17 mouse cellular contexts compared by ENCODE assay signal in genomic region chr15:101082236-101082635, GRCm38 (mm10). TPM values are rescaled to one million over a fixed set of nuclear protein-coding genes. Genes with fewer than 3 reads are reported as not detected.
A peak's percentile ranks its signal among the peaks of the same experiment; 100 is the strongest.
DNase-seq lines count a peak whose midpoint lies in the region; ATAC-seq and TF ChIP-seq lines count a peak whose summit lies in the region.
"Had no signal": no experiment of that assay in that cellular context is flagged by ENCODE, and none has a peak within 500 bp of the region (broad histone marks: within the 10 kb centered on the region; RNA-seq: fewer than 3 reads in every experiment).

No protein-coding gene starts in this region.

- intact Hi-C loops in left cerebral cortex, postnatal 25 days (cut with DNase I): no loop called here

- H3K27ac ChIP-seq in lung, embryonic 14.5 days (ENCODE audit: low read depth): no peak overlapping the region
- H3K27ac ChIP-seq in embryonic facial prominence, embryonic 11.5 days (replicated peaks; ENCODE audit: low read depth, low read length): peak overlapping the region; percentile 58
- H3K27ac ChIP-seq in hindbrain, embryonic 12.5 days: no peak overlapping the region
- H3K27ac ChIP-seq: left cerebral cortex, adult 2 months had no signal

- no peak overlapping the region for H3K4me2 ChIP-seq in lung, embryonic 14.5 days
- no peak overlapping the region for H3K4me2 ChIP-seq in embryonic facial prominence, embryonic 11.5 days (ENCODE audit: low read depth, low read length)
- no peak overlapping the region for H3K4me2 ChIP-seq in hindbrain, embryonic 12.5 days (replicated peaks)

- 0 out of 2 replicates have a peak, but pooled peaks cover 6% of the 10 kb centered on the region for H3K27me3 ChIP-seq in lung, embryonic 14.5 days (ENCODE audit: insufficient read depth, low read length)
- no peaks in the 10 kb centered on the region for H3K27me3 ChIP-seq in embryonic facial prominence, embryonic 11.5 days (ENCODE audit: control insufficient read depth, insufficient read depth, low read length)
- H3K27me3 ChIP-seq in hindbrain, embryonic 12.5 days: 0 out of 2 replicates have a peak, but pooled peaks cover 7% of the 10 kb centered on the region

- ATAC-seq in lung, embryonic 14.5 days (ENCODE audit: insufficient read depth): no peak
- ATAC-seq in embryonic facial prominence, embryonic 11.5 days (replicated peaks; ENCODE audit: insufficient number of reproducible peaks, low FRiP score, low TSS enrichment, low read depth): 0 out of 2 replicates have a peak, but pooled peaks have one; percentile 11
- no peak for ATAC-seq in hindbrain, embryonic 12.5 days (ENCODE audit: low FRiP score)
- ATAC-seq: inflammation-experienced regulatory T-cells, adult 6 months; liver, postnatal 0 days had no signal

- no peak for TF ChIP-seq POLR2A in lung, adult 2 months (IDR thresholded peaks at IDR 0.05; ENCODE audit: borderline replicate concordance, extremely low read depth, low read depth, low read length)

- no peak overlapping the region for H3K9ac ChIP-seq in lung, embryonic 14.5 days
- no peak overlapping the region for H3K9ac ChIP-seq in embryonic facial prominence, embryonic 11.5 days (replicated peaks; ENCODE audit: low read length)
- H3K9ac ChIP-seq in hindbrain, embryonic 12.5 days: no peak overlapping the region
- H3K9ac ChIP-seq: liver, postnatal 0 days had no signal

- no peaks in the 10 kb centered on the region for H3K9me3 ChIP-seq in lung, embryonic 14.5 days (ENCODE audit: low read depth, low read length)
- no peaks in the 10 kb centered on the region for H3K9me3 ChIP-seq in embryonic facial prominence, embryonic 11.5 days (replicated peaks; ENCODE audit: control insufficient read depth, low read length)
- no peaks in the 10 kb centered on the region for H3K9me3 ChIP-seq in hindbrain, embryonic 12.5 days (replicated peaks)

- no peak for TF ChIP-seq CTCF in lung, embryonic 14.5 days (IDR thresholded peaks at IDR 0.05; ENCODE audit: low read depth)
- TF ChIP-seq CTCF in lung, adult 2 months (IDR thresholded peaks at IDR 0.05; ENCODE audit: insufficient read depth, low read length): no peak

- H3K4me3 ChIP-seq in lung, embryonic 14.5 days (ENCODE audit: low read depth, low read length): no peak overlapping the region
- no peak overlapping the region for H3K4me3 ChIP-seq in lung, adult 2 months (replicated peaks; ENCODE audit: extremely low read depth, low read depth, low read length)
- H3K4me3 ChIP-seq in embryonic facial prominence, embryonic 11.5 days (ENCODE audit: low read depth, low read length): no peak overlapping the region
- H3K4me3 ChIP-seq in hindbrain, embryonic 12.5 days: no peak overlapping the region
- H3K4me3 ChIP-seq: left cerebral cortex, adult 2 months had no signal

- no peaks in the 10 kb centered on the region for H3K36me3 ChIP-seq in lung, embryonic 14.5 days (ENCODE audit: insufficient read depth)
- no peaks in the 10 kb centered on the region for H3K36me3 ChIP-seq in embryonic facial prominence, embryonic 11.5 days (replicated peaks; ENCODE audit: control insufficient read depth, insufficient read depth, low read depth, low read length)
- H3K36me3 ChIP-seq in hindbrain, embryonic 12.5 days: no peaks in the 10 kb centered on the region

- 45% methylated on average over 4 of the region's 4 CpGs for WGBS in lung, embryonic 14.5 days
- WGBS in lung, adult 2 months: 47% methylated on average over 4 of the region's 4 CpGs
- 40% methylated on average over 4 of the region's 4 CpGs for WGBS in embryonic facial prominence, embryonic 11.5 days
- 58% methylated on average over 4 of the region's 4 CpGs for WGBS in hindbrain, embryonic 12.5 days

- peaks cover 8% of the 10 kb centered on the region; the same call in 1 of the 2 replicates for H3K4me1 ChIP-seq in lung, embryonic 14.5 days (ENCODE audit: insufficient read depth)
- peaks cover 10% of the 10 kb centered on the region for H3K4me1 ChIP-seq in lung, adult 2 months (ENCODE audit: control insufficient read depth, insufficient read depth, low read length)
- peaks cover 16% of the 10 kb centered on the region for H3K4me1 ChIP-seq in embryonic facial prominence, embryonic 11.5 days (ENCODE audit: control insufficient read depth, insufficient read depth, low read length)
- peaks cover 36% of the 10 kb centered on the region for H3K4me1 ChIP-seq in hindbrain, embryonic 12.5 days

- peak; percentile 26 for DNase-seq in lung, embryonic 14.5 days
- DNase-seq in lung, adult 2 months: no peak
- DNase-seq in R1 (ENCODE audit: low read depth, low spot score): peak; percentile 87
- peak; percentile 86 for DNase-seq in embryonic facial prominence, embryonic 11.5 days (ENCODE audit: low spot score)
- DNase-seq in lung, postnatal 36 days: peak; percentile 48
- DNase-seq in left cerebral cortex, postnatal 25 days (ENCODE audit: low spot score in 2 of 2): no peak
- no peak for DNase-seq in right cerebral cortex, postnatal 10 days (ENCODE audit: low spot score in 2 of 2)
- DNase-seq: liver, postnatal 0 days had no signal

RNA-seq across cellular contexts. Expression of gene Fignl2, which starts 3.9 kb away (rescaled TPM):
- polyA plus RNA-seq in lung, embryonic 14.5 days (2014; fragmentation: Nextera tagmentation; extraction: Ambion mirVana): 0.26 and 0.34 TPM in 2 replicates
- polyA plus RNA-seq in lung, adult 2 months (2012; rRNA removed): 9.3 and 10.6 TPM in 2 replicates
- 0.72 and 0.81 TPM in 2 replicates for polyA plus RNA-seq in embryonic facial prominence, embryonic 11.5 days (2014; fragmentation: Nextera tagmentation; extraction: Ambion mirVana)
- total RNA-seq in left cerebral cortex, postnatal 25 days (2021): 1 to 10 TPM; 1.5 to 1.8 TPM
- polyA plus RNA-seq in hindbrain, embryonic 12.5 days (2016; fragmentation: Nextera tagmentation; extraction: Ambion mirVana): 0.41 and 0.44 TPM in 2 replicates
- total RNA-seq: MEL had no signal
- polyA plus RNA-seq: inflammation-experienced regulatory T-cells, adult 6 months had no signal

RNA-seq across cellular contexts. Expression of gene Ankrd33, which starts 33.3 kb away (rescaled TPM):
- not detected in 2 replicates for polyA plus RNA-seq in lung, embryonic 14.5 days (2014; fragmentation: Nextera tagmentation; extraction: Ambion mirVana)
- 0.10 and 0.28 TPM in 2 replicates for polyA plus RNA-seq in lung, adult 2 months (2012; rRNA removed)
- not detected in 2 replicates for polyA plus RNA-seq in embryonic facial prominence, embryonic 11.5 days (2014; fragmentation: Nextera tagmentation; extraction: Ambion mirVana)
- total RNA-seq in left cerebral cortex, postnatal 25 days (2021): not detected
- not detected in 2 replicates for polyA plus RNA-seq in hindbrain, embryonic 12.5 days (2016; fragmentation: Nextera tagmentation; extraction: Ambion mirVana)
- total RNA-seq: left cerebral cortex, adult 2 months; MEL had no signal
- polyA plus RNA-seq: embryonic facial prominence, embryonic 14.5 days; frontal cortex, adult 2 months; heart, embryonic 14.5 days; inflammation-experienced regulatory T-cells, adult 6 months; liver, postnatal 0 days; neural tube, embryonic 11.5 days had no signal

RNA-seq across cellular contexts. Expression of gene Gm47841, which starts 35.0 kb away (rescaled TPM):
- polyA plus RNA-seq in lung, embryonic 14.5 days (2014; fragmentation: Nextera tagmentation; extraction: Ambion mirVana): not detected in 2 replicates
- 0.15 and 0.22 TPM in 2 replicates for polyA plus RNA-seq in lung, adult 2 months (2012; rRNA removed)
- not detected in 2 replicates for polyA plus RNA-seq in embryonic facial prominence, embryonic 11.5 days (2014; fragmentation: Nextera tagmentation; extraction: Ambion mirVana)
- not detected for total RNA-seq in left cerebral cortex, postnatal 25 days (2021)
- not detected in 2 replicates for polyA plus RNA-seq in hindbrain, embryonic 12.5 days (2016; fragmentation: Nextera tagmentation; extraction: Ambion mirVana)
- total RNA-seq: adrenal gland, adult 18-20 months; left cerebral cortex, adult 2 months; MEL had no signal
- polyA plus RNA-seq: embryonic facial prominence, embryonic 14.5 days; frontal cortex, adult 2 months; heart, embryonic 14.5 days; inflammation-experienced regulatory T-cells, adult 6 months; liver, postnatal 0 days; neural tube, embryonic 11.5 days had no signal

RNA-seq across cellular contexts. Expression of gene Acvrl1, which starts 46.1 kb away (rescaled TPM):
- polyA plus RNA-seq in lung, embryonic 14.5 days (2014; fragmentation: Nextera tagmentation; extraction: Ambion mirVana): 34.4 and 39.0 TPM in 2 replicates
- polyA plus RNA-seq in lung, adult 2 months (2012; rRNA removed): 672 and 695 TPM in 2 replicates
- polyA plus RNA-seq in embryonic facial prominence, embryonic 11.5 days (2014; fragmentation: Nextera tagmentation; extraction: Ambion mirVana): 3.8 and 4.6 TPM in 2 replicates
- 10 to 100 TPM; 12.3 to 12.5 TPM for total RNA-seq in left cerebral cortex, postnatal 25 days (2021)
- 11.6 TPM in 2 replicates for polyA plus RNA-seq in hindbrain, embryonic 12.5 days (2016; fragmentation: Nextera tagmentation; extraction: Ambion mirVana)

Comparison
In these comparisons a context has a peak if more than half of its experiments do, and no peak if none do; other contexts are left out.
1. DNase-seq: peak in lung, embryonic 14.5 days (single experiment), R1 (single experiment), embryonic facial prominence, embryonic 11.5 days (single experiment) and lung, postnatal 36 days (single experiment); none in lung, adult 2 months (single experiment), left cerebral cortex, postnatal 25 days (0 of 2) and right cerebral cortex, postnatal 10 days (0 of 2).